ENCODE assay signal across 10 mouse cellular contexts in genomic region chr6:83711725-83712475, GRCm38 (mm10). TPM values are rescaled to one million over a fixed set of nuclear protein-coding genes. Genes with fewer than 3 reads are reported as not detected.
DNase-seq lines count a peak whose midpoint lies in the region; ATAC-seq lines count a peak whose summit lies in the region.
"Had no signal": no experiment of that assay in that cellular context is flagged by ENCODE, and none has a peak within 500 bp of the region (broad histone marks: within the 10 kb centered on the region; RNA-seq: fewer than 3 reads in every experiment).

No protein-coding gene starts in this region.

- H3K27ac ChIP-seq in kidney, embryonic 16.5 days (ENCODE audit: low read length), result no peak overlapping the region
- no peak overlapping the region for H3K27ac ChIP-seq in embryonic facial prominence, embryonic 10.5 days (replicated peaks)
- H3K27ac ChIP-seq in intestine, embryonic 14.5 days (ENCODE audit: low read depth), result no peak overlapping the region
- H3K27ac ChIP-seq in neural tube, embryonic 13.5 days (replicated peaks), result no peak overlapping the region

- peaks cover 12% of the 10 kb centered on the region for H3K4me1 ChIP-seq in kidney, embryonic 16.5 days (ENCODE audit: insufficient read depth, low read length)
- peaks cover 42% of the 10 kb centered on the region for H3K4me1 ChIP-seq in embryonic facial prominence, embryonic 10.5 days
- H3K4me1 ChIP-seq in intestine, embryonic 14.5 days (replicated peaks; ENCODE audit: control insufficient read depth, insufficient read depth, low read length), result peaks cover 7% of the 10 kb centered on the region
- H3K4me1 ChIP-seq in neural tube, embryonic 13.5 days (replicated peaks), result peaks cover 22% of the 10 kb centered on the region

- H3K9me3 ChIP-seq in kidney, embryonic 16.5 days (ENCODE audit: low read length), result no peaks in the 10 kb centered on the region
- H3K9me3 ChIP-seq in embryonic facial prominence, embryonic 10.5 days, result no peaks in the 10 kb centered on the region
- H3K9me3 ChIP-seq in intestine, embryonic 14.5 days (ENCODE audit: control insufficient read depth, low read length), result no peaks in the 10 kb centered on the region
- no peaks in the 10 kb centered on the region for H3K9me3 ChIP-seq in neural tube, embryonic 13.5 days

- H3K9ac ChIP-seq in kidney, embryonic 16.5 days (replicated peaks; ENCODE audit: low read length), result no peak overlapping the region
- no peak overlapping the region for H3K9ac ChIP-seq in intestine, embryonic 14.5 days (ENCODE audit: low read length)
- no peak overlapping the region for H3K9ac ChIP-seq in neural tube, embryonic 13.5 days

- no peak for DNase-seq in kidney, postnatal 25 days
- DNase-seq in embryonic facial prominence, embryonic 10.5 days (ENCODE audit: low spot score), result peak; percentile 51
- no peak for DNase-seq in intestine, embryonic 14.5 days (ENCODE audit: low spot score)
- no peak for DNase-seq in spleen, postnatal 4 days (ENCODE audit: low spot score in 2 of 2)
- DNase-seq in thymus, postnatal 0 days (ENCODE audit: low spot score), result no peak
- DNase-seq in thymus, postnatal 4 days, result no peak
- DNase-seq: cerebellum, adult 9-11 months had no signal

- H3K4me3 ChIP-seq in kidney, embryonic 16.5 days (ENCODE audit: low read length), result peak overlapping the region; percentile 50
- H3K4me3 ChIP-seq in embryonic facial prominence, embryonic 10.5 days, result peak overlapping the region; percentile 59
- 0 out of 2 replicates have a peak overlapping the region, but pooled peaks have one; percentile 29 for H3K4me3 ChIP-seq in intestine, embryonic 14.5 days (ENCODE audit: low read depth, low read length)
- H3K4me3 ChIP-seq in neural tube, embryonic 13.5 days, result peak overlapping the region; percentile 33

- H3K4me2 ChIP-seq in kidney, embryonic 16.5 days (replicated peaks; ENCODE audit: low read depth, low read length), result peak overlapping the region; percentile 67
- H3K4me2 ChIP-seq in intestine, embryonic 14.5 days (ENCODE audit: low read length), result peak overlapping the region; percentile 50
- peak overlapping the region; percentile 51 for H3K4me2 ChIP-seq in neural tube, embryonic 13.5 days

- WGBS in kidney, embryonic 16.5 days, result under 1% methylated on average over 45 of the region's 45 CpGs
- under 1% methylated on average over 45 of the region's 45 CpGs for WGBS in embryonic facial prominence, embryonic 10.5 days
- 1% methylated on average over 45 of the region's 45 CpGs for WGBS in intestine, embryonic 14.5 days
- under 1% methylated on average over 45 of the region's 45 CpGs for WGBS in neural tube, embryonic 13.5 days

- H3K27me3 ChIP-seq in kidney, embryonic 16.5 days (ENCODE audit: insufficient read depth, low read length), result peaks cover 99% of the 10 kb centered on the region
- H3K27me3 ChIP-seq in embryonic facial prominence, embryonic 10.5 days (replicated peaks; ENCODE audit: low read depth, poor library complexity, severe bottlenecking), result peaks cover 100% of the 10 kb centered on the region
- peaks cover 100% of the 10 kb centered on the region for H3K27me3 ChIP-seq in intestine, embryonic 14.5 days (replicated peaks; ENCODE audit: control insufficient read depth, insufficient read depth, low read length)
- peaks cover 99% of the 10 kb centered on the region for H3K27me3 ChIP-seq in neural tube, embryonic 13.5 days

- no peaks in the 10 kb centered on the region for H3K36me3 ChIP-seq in kidney, embryonic 16.5 days (ENCODE audit: insufficient read depth, low read length)
- H3K36me3 ChIP-seq in embryonic facial prominence, embryonic 10.5 days (replicated peaks), result no peaks in the 10 kb centered on the region
- no peaks in the 10 kb centered on the region for H3K36me3 ChIP-seq in intestine, embryonic 14.5 days (ENCODE audit: control insufficient read depth, insufficient read depth, low read length)
- H3K36me3 ChIP-seq in neural tube, embryonic 13.5 days, result no peaks in the 10 kb centered on the region

- no peak for ATAC-seq in kidney, embryonic 16.5 days (ENCODE audit: low FRiP score, low TSS enrichment)
- no peak for ATAC-seq in intestine, embryonic 14.5 days (replicated peaks; ENCODE audit: low FRiP score, low TSS enrichment, low read depth)
- 0 out of 2 replicates have a peak, but pooled peaks have one; percentile 13 for ATAC-seq in neural tube, embryonic 13.5 days (ENCODE audit: low read depth)

RNA-seq across cellular contexts. Expression of gene Vax2, which starts 0.8 kb away (rescaled TPM):
- polyA plus RNA-seq in kidney, embryonic 16.5 days (2015; fragmentation: Nextera tagmentation; extraction: Ambion mirVana), result not detected in 2 replicates
- 3.7 and 4.8 TPM in 2 replicates for polyA plus RNA-seq in embryonic facial prominence, embryonic 10.5 days (2016; fragmentation: Nextera tagmentation; extraction: Ambion mirVana)
- polyA plus RNA-seq in intestine, embryonic 14.5 days (2014; fragmentation: Nextera tagmentation; extraction: Ambion mirVana), result not detected in 2 replicates
- 0.15 TPM in 1 of 2 replicates, not detected in the other for polyA plus RNA-seq in neural tube, embryonic 13.5 days (2015; fragmentation: Nextera tagmentation; extraction: Ambion mirVana)
- not detected in 2 replicates for polyA plus RNA-seq in thymus, postnatal 0 days (2015; fragmentation: Nextera tagmentation; extraction: Ambion mirVana)

RNA-seq across cellular contexts. Expression of gene Atp6v1b1, which starts 30.9 kb away (rescaled TPM):
- 14.1 and 15.8 TPM in 2 replicates for polyA plus RNA-seq in kidney, embryonic 16.5 days (2015; fragmentation: Nextera tagmentation; extraction: Ambion mirVana)
- not detected in 2 replicates for polyA plus RNA-seq in embryonic facial prominence, embryonic 10.5 days (2016; fragmentation: Nextera tagmentation; extraction: Ambion mirVana)
- not detected in 2 replicates for polyA plus RNA-seq in intestine, embryonic 14.5 days (2014; fragmentation: Nextera tagmentation; extraction: Ambion mirVana)
- polyA plus RNA-seq in neural tube, embryonic 13.5 days (2015; fragmentation: Nextera tagmentation; extraction: Ambion mirVana), result not detected in 2 replicates
- 0.08 and 0.22 TPM in 2 replicates for polyA plus RNA-seq in thymus, postnatal 0 days (2015; fragmentation: Nextera tagmentation; extraction: Ambion mirVana)
- polyA plus RNA-seq: Patski had no signal

RNA-seq across cellular contexts. Expression of gene Cd207, which starts 34.2 kb away (rescaled TPM):
- polyA plus RNA-seq in kidney, embryonic 16.5 days (2015; fragmentation: Nextera tagmentation; extraction: Ambion mirVana), result not detected in 2 replicates
- not detected in 2 replicates for polyA plus RNA-seq in embryonic facial prominence, embryonic 10.5 days (2016; fragmentation: Nextera tagmentation; extraction: Ambion mirVana)
- not detected in 2 replicates for polyA plus RNA-seq in intestine, embryonic 14.5 days (2014; fragmentation: Nextera tagmentation; extraction: Ambion mirVana)
- polyA plus RNA-seq in neural tube, embryonic 13.5 days (2015; fragmentation: Nextera tagmentation; extraction: Ambion mirVana), result not detected in 2 replicates
- 1.1 and 1.2 TPM in 2 replicates for polyA plus RNA-seq in thymus, postnatal 0 days (2015; fragmentation: Nextera tagmentation; extraction: Ambion mirVana)
- polyA plus RNA-seq: Patski had no signal

RNA-seq across cellular contexts. Expression of gene Ankrd53, which starts 50.5 kb away (rescaled TPM):
- 0.19 and 0.30 TPM in 2 replicates for polyA plus RNA-seq in kidney, embryonic 16.5 days (2015; fragmentation: Nextera tagmentation; extraction: Ambion mirVana)
- polyA plus RNA-seq in embryonic facial prominence, embryonic 10.5 days (2016; fragmentation: Nextera tagmentation; extraction: Ambion mirVana), result 0.11 and 0.15 TPM in 2 replicates
- polyA plus RNA-seq in intestine, embryonic 14.5 days (2014; fragmentation: Nextera tagmentation; extraction: Ambion mirVana), result not detected in 2 replicates
- not detected in 2 replicates for polyA plus RNA-seq in neural tube, embryonic 13.5 days (2015; fragmentation: Nextera tagmentation; extraction: Ambion mirVana)
- polyA plus RNA-seq in thymus, postnatal 0 days (2015; fragmentation: Nextera tagmentation; extraction: Ambion mirVana), result 0.10 TPM in 1 of 2 replicates, not detected in the other

RNA-seq across cellular contexts. Expression of gene Clec4f, which starts 55.9 kb away (rescaled TPM):
- 0.07 TPM in 1 of 2 replicates, not detected in the other for polyA plus RNA-seq in kidney, embryonic 16.5 days (2015; fragmentation: Nextera tagmentation; extraction: Ambion mirVana)
- not detected in 2 replicates for polyA plus RNA-seq in embryonic facial prominence, embryonic 10.5 days (2016; fragmentation: Nextera tagmentation; extraction: Ambion mirVana)
- polyA plus RNA-seq in intestine, embryonic 14.5 days (2014; fragmentation: Nextera tagmentation; extraction: Ambion mirVana), result not detected in 2 replicates
- not detected in 2 replicates for polyA plus RNA-seq in neural tube, embryonic 13.5 days (2015; fragmentation: Nextera tagmentation; extraction: Ambion mirVana)
- 0.53 and 0.88 TPM in 2 replicates for polyA plus RNA-seq in thymus, postnatal 0 days (2015; fragmentation: Nextera tagmentation; extraction: Ambion mirVana)
- polyA plus RNA-seq: Patski had no signal

Comparison
In these comparisons a context has a peak if more than half of its experiments do, and no peak if none do; other contexts are left out.
1. RNA of gene Atp6v1b1, which starts 30.9 kb away (polyA plus RNA-seq): 14.1 to 15.8 TPM in kidney, embryonic 16.5 days; 0.08 to 0.22 TPM in thymus, postnatal 0 days, not detected in embryonic facial prominence, embryonic 10.5 days, not detected in intestine, embryonic 14.5 days and not detected in neural tube, embryonic 13.5 days; every median in the first group is over 10 times any median in the second.
2. Peak in every context shown above with its lines, with median percentiles within 50 percentile points of each other: H3K4me2 ChIP-seq and H3K4me3 ChIP-seq.